Mouse (Mus musculus) adrenal gland, adult 2 months (tissue): ENCODE results near the gene Txndc2. TPM values are rescaled to one million over a fixed set of nuclear protein-coding genes. Genes with fewer than 3 reads are reported as not detected.

Experiments
- DNase-seq: peaks from one replicate; pipeline ENCODE4 v3.0.0; 2021
- polyA plus RNA-seq: library from polyadenylated mRNA; depleted of rRNA; stranded (reverse); fragments of >200 nt; gene quantifications from 2 replicates; pipeline ENCODE4 v1.2.3, GENCODE M21; 2012; rRNA removed
- total RNA-seq, 2 experiments: library from RNA; stranded (reverse); gene quantifications; 2 replicates each; pipeline ENCODE4 v1.2.3; 2021

The Txndc2 gene
- total and polyA plus RNA-seq, 3 experiments, result 0.61 to 40.9 (median 12.8) TPM

DNA sequence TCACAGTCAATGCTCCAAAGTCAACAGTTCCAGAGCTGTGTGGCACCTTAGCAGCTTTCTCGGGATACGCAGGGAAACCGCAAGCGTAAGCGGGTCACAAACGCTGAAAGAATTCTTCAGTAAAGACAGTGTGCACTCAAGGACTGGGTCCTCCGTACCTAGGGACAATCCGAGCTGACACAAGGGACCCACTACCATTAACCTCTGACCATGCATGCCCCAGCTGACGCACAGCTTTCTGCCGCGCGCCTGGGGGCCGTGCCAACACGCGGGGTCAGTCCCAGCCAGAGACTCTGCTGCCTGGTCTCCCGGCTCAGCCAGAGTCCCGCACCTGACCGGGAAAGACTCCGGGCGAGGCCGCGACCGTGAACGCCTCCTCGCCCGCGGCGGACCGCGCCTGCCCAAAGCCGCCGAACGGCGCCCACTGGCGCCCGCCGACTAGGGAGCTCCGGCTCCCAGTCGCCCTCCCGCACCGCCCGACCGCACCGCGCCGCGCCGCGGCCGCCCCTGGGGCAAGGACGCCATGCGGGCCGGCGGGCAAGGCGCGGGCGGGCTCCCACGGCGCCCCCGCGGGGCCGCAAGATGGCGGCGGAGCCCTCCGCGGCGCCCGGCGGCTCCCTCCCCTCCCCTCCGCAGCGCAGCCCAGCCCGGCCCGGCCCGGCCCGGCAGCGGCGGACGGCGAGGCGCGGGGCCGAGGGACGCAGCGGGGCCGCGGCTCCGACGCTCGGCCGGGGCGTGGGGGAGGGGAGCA, 29.4 kb downstream of the Txndc2 start:
- peak; percentile 78 for DNase-seq

DNA sequence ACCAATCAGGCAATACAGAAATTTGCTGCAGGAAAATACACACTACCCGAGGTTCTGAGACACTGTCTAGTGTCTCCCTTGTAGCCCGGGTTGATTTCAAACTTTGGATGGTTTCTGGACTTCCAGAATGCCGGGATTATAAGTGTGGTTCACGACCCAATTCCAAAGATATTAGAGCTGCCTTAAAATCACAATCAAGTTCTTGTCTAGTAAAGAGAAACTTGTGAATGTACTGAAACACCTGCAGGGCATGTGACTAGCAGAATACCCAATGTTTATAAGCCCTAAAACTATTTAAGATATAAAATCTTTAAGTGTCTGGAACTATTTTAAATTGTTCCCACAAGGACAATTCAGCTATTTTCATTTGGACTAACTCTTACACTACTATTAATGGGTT, 30.2 kb downstream of the Txndc2 start:
- no peak for DNase-seq

DNA sequence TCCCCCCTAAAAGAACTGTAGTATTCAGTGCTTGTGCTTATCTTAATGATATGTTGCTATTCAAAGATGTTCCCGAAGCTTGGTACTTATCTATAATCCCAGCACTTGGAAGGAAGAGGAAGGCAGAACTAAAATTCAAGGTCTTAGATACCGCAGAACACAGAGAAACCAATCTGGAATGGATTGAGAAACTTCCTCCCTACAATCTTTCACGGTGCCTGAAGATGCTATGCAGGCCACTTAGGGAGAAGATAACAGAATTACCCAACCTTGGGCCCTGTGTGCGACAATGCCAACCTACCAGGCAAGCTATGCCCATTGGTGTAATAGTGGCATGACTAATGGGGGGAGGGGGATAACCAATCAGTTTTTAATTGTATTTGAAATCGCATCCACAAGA, 33.2 kb downstream of the Txndc2 start:
- DNase-seq, result peak; percentile 24

DNA sequence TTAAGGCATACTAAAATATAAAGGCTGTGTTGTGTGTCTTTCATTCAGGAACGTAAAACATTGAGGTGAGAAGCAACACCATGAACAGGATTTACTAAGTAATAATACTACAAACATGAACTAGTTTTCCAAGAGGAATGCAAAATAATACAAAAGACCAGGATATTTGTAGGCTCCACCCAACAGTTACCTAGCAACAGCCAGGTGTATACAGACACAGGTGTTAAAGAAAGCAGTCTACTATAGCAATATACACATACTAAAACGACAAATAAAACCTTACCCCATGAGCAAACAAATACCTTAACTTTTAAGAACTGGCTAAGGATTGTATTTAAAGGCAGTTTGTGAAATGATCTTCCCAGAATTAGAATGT, 33.7 kb downstream of the Txndc2 start:
- DNase-seq, result no peak

DNA sequence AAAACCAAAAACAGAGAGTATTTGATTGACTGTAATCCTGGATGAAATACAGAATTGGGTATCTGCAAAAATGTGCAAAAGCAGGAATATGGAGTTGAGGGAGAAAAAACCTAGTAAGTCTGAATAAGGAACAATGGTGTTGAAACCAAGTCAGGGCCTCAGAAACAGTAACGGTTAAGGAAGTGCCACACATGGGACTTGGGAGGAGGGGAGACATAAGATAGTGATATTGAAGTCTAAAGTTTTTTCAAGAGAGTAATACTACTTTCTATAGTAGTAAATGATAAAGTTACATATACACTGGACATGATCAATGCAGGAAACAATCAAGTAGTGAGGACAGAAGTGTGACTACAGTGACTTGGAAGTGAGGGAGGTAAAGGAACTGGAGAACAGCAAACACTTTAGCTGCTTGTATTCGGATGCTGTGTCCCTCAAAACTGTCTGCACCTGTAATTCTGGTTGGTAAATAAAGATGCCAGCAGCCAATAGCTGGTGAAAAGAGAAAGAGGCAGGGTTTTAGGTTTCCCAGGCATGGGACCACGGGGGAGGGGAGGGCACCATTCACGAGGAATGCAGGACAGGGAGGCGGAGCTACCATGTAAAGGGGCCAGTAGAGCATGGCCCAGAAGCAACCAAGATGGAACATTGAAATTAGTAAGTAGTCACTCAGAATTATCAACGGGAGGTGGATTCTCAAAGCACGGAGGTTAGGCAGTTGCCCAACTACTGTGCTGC, 34.2 kb downstream of the Txndc2 start:
- no peak for DNase-seq

DNA sequence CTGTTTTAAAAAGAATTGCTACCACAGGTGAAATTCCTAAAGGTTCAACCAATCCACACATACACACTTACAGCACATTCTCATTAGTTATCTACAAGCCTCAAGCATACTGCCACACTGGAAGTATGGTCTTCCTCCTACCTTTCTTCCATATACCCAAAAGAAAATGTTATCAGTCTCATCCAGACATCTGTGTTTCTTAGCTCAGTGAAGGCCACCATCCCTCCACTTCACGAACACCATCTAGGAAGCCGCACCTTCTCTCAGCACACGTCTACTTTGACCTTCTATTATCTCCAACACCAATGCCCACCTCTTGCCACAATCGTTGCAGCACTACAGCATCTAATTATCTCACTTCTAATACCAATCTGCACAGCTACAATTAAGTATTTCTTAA, 36.0 kb downstream of the Txndc2 start:
- DNase-seq, result no peak

DNA sequence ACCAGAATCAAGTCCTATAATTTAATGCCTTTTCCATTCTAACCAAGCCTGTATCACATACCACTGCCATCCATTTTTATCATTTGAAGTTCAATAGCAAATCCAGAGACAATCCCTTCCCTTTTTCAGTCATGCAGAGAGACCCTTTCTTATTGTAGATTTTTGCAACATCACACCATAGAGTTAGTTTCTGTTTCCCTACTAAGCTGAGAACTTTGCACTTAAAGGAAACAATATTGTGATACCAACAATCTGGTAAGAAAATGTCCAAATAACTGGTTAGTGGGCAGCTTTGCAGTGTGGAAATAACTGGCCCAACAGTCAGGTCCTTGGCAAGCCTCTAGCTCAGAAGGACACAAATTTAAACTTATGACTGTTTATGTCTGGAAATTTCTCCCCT, 37.1 kb downstream of the Txndc2 start:
- no peak for DNase-seq

DNA sequence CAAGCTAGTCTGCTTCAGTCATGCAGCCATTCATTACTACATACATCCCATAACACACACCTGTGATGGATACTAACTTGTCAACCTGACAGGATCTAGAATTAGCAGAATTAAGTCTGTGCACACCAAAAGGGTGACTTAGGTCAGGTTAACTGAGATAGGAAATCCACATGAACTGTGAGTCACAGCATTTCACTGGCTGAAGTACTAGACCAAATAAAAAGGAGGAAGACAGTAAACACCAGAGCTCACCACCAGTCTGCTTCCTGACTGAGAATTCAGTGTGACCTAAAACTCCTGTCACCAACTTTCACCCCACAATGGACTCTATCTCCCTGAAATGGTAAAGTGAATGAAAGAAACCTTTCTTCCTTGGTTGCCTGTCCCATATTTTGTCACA, 37.7 kb downstream of the Txndc2 start:
- no peak for DNase-seq

DNA sequence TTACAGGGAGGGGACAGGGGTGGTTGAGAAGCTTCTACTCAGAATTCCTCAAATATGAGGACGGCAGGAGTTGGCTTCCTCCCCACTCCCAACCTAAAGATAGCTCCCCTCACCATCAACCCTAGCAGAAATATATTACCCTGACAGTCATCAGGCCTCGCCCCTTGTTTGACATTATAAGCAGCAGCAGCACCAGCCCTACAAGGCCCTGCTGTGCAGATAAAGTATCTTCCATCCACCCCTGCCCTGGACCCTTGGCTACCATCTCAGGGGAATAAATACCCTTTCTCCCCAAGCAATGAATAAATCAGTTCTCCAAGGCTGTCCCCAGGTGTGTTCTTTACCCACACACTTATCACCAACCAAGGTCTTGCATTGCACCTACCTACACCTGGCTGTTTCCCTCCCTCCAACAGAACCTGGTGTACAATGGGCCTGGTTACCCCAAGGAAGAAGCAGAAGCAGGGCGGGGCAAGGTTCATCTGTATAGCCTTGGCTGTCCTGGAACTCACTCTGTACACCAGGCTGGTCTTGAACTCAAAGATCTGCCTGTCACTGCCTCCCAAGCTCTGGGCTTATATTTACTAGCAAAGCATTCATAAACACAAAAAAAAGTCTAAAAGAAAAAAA, 44.0 kb downstream of the Txndc2 start:
- DNase-seq, result no peak

DNA sequence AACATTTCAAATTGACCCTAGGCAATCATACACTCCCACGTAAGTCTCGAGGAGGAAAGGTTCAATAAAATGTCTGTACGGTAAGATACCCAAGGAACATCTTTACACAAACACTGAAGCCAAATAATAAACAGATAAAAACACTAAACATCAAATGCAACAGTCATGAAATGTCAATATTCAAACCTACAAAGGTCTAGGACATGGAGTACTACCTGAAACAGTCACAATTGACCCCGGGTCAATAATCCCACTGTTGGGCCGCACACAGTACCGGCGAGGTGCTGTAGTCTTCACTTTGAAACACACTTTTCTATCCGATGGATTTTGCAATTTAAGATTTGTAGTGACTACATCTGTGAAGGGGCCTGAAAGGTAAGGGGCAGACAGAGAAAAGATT, 47.3 kb downstream of the Txndc2 start:
- no peak for DNase-seq

Other genes starting within 250 kb of the Txndc2 start
- gene Tmem232, start 101.4 kb downstream of the Txndc2 start, total RNA-seq, result not detected
- not detected in 2 replicates for gene Tmem232, start 101.4 kb downstream of the Txndc2 start, polyA plus RNA-seq
- gene Vapa, start 28.6 kb downstream of the Txndc2 start, total RNA-seq, result 100 to 1,000 TPM; 131 to 211 TPM
- 122 and 133 TPM in 2 replicates for gene Vapa, start 28.6 kb downstream of the Txndc2 start, polyA plus RNA-seq
- gene Rab31, start 130.6 kb upstream of the Txndc2 start, total RNA-seq, result 10 to 100 TPM; 36.7 to 48.2 TPM
- 15.9 and 16.7 TPM in 2 replicates for gene Rab31, start 130.6 kb upstream of the Txndc2 start, polyA plus RNA-seq
- 10 to 100 TPM; 59.2 to 60.7 TPM for gene Ppp4r1, start 140.4 kb upstream of the Txndc2 start, total RNA-seq
- gene Ppp4r1, start 140.4 kb upstream of the Txndc2 start, polyA plus RNA-seq, result 19.1 and 24.9 TPM in 2 replicates
- 10 to 100 TPM; 52.2 to 52.8 TPM for gene Ralbp1, start 243.6 kb upstream of the Txndc2 start, total RNA-seq
- 23.7 and 28.4 TPM in 2 replicates for gene Ralbp1, start 243.6 kb upstream of the Txndc2 start, polyA plus RNA-seq